Mouse (Mus musculus): ENCODE measurements around the gene Gm20737.
"Not testable (repeated sequence)": the region's sequence is repeated elsewhere in the genome, so short reads cannot be mapped to it uniquely, and the experiment has no call there.

DNA sequence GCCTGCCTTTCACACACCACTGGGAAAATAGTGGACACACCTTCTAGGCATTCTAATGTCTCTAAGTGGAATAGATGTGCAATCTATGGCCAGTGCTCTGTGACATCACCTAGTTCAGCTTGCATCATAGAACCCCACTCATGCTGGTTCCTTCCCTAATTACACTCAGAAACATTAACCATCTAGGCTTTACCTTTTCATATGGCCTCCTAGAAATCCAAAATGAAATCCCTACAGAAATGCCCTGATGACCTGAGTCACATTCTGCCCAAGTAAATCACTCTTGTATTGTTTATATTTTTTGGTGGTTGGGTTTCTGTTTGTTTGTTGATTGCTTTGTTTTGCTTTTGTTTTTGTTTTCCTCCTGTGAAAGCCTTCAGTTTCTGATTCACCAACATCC, at the start of gene Gm20737:
- not testable (repeated sequence) for TF ChIP-seq GATA1 (IDR thresholded peaks at IDR 0.05; ENCODE audit: borderline replicate concordance, low read length); FLI1 (IDR thresholded peaks at IDR 0.05; ENCODE audit: low read length)
